Mouse (Mus musculus) myocyte (in vitro differentiated cells): Measurements from ENCODE around the gene Espnl.

Experiments
- E2F4 ChIP-seq: IDR thresholded peaks from one replicate; pipeline ENCODE4 v1.6.1; 2011; ENCODE audit warnings: mild to moderate bottlenecking, control low read depth, moderate library complexity; ENCODE audit not compliant: insufficient read depth
- MAX ChIP-seq: IDR thresholded peaks from one replicate; pipeline ENCODE4 v1.6.1; 2011; ENCODE audit warnings: low read depth, mild to moderate bottlenecking, control low read depth
- POLR2A ChIP-seq: IDR thresholded peaks from one replicate; pipeline ENCODE4 v1.6.1; 2011; ENCODE audit warnings: low read depth, mild to moderate bottlenecking, control low read depth, moderate library complexity; ENCODE audit not compliant: insufficient read length
- SRF ChIP-seq: IDR thresholded peaks from one replicate; pipeline ENCODE4 v1.6.1; 2011; ENCODE audit warnings: low read depth; ENCODE audit not compliant: control insufficient read depth, insufficient read length
- TCF12 ChIP-seq: IDR thresholded peaks from one replicate; pipeline ENCODE4 v1.6.1; 2011; ENCODE audit warnings: mild to moderate bottlenecking, control low read depth; ENCODE audit not compliant: poor library complexity, insufficient read depth, severe bottlenecking
- TCF3 ChIP-seq: IDR thresholded peaks from one replicate; pipeline ENCODE4 v1.6.1; 2011; ENCODE audit warnings: low read depth, control low read depth; ENCODE audit not compliant: insufficient read length
- USF1 ChIP-seq: IDR thresholded peaks from one replicate; pipeline ENCODE4 v1.6.1; 2011; ENCODE audit warnings: low read depth, mild to moderate bottlenecking, control low read depth, moderate library complexity

DNA sequence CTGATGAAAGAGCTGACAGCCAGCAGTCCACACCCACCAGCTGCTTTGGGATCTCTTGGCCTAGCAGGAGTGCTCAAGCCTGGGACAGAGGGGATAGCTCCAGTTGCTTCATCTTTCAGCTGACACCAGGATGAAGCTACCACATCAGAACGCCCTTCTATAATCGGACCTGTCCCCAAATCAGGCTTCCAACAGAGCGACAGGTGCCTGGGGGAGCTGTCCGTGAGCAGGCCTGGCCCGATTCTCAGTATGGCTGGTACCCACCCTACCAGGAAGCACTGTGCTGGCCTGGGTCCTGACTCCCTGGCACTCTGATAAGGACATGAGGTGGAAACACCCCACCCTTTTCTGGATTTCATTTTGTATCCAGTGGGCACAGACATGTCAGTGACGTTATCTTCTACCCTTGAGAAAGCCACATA lies 51.5 kb downstream of the Espnl start:
- TF ChIP-seq POLR2A, result no peak
- no peak for TF ChIP-seq USF1
- no peak for TF ChIP-seq SRF
- TF ChIP-seq TCF3, result no peak
- no peak for TF ChIP-seq E2F4
- TF ChIP-seq TCF12, result peak; percentile 63
- no peak for TF ChIP-seq MAX
